Mouse (Mus musculus): ENCODE results near the gene Kif6.

Kif6 gene

GRCm38 (mm10) chr17:49614577-49615235 is at the start of gene Kif6:
TSS of gene Kif6 (plus strand) at chr17:49615136.
- DNase-seq (ENCODE audit: extremely low spot score, low read depth, low spot score), result peak; percentile 39

GRCm38 (mm10) chr17:49568717-49569116 is 46.2 kb upstream of the Kif6 start:
- no peak for DNase-seq (ENCODE audit: extremely low spot score, low read depth, low spot score)

- DNase-seq (ENCODE audit: extremely low spot score, low read depth, low spot score), result no peak
These were observed 37.6 kb upstream of the Kif6 start for GRCm38 (mm10) chr17:49577321-49577720.

GRCm38 (mm10) chr17:49582471-49582870 is 32.5 kb upstream of the Kif6 start:
- peak; percentile 37 for DNase-seq (ENCODE audit: extremely low spot score, low read depth, low spot score)

GRCm38 (mm10) chr17:49590051-49590450 is 24.9 kb upstream of the Kif6 start:
- DNase-seq (ENCODE audit: extremely low spot score, low read depth, low spot score), result no peak

- DNase-seq (ENCODE audit: extremely low spot score, low read depth, low spot score), result no peak
These were observed 9.5 kb upstream of the Kif6 start for GRCm38 (mm10) chr17:49605397-49605796.

GRCm38 (mm10) chr17:49607351-49608027 is 7.4 kb upstream of the Kif6 start:
- no peak for DNase-seq (ENCODE audit: extremely low spot score, low read depth, low spot score)

GRCm38 (mm10) chr17:49610296-49610695 is 4.6 kb upstream of the Kif6 start:
- no peak for DNase-seq (ENCODE audit: extremely low spot score, low read depth, low spot score)

- no peak for DNase-seq (ENCODE audit: extremely low spot score, low read depth, low spot score)
These were observed 310 bp downstream of the Kif6 start for GRCm38 (mm10) chr17:49615241-49615651.

GRCm38 (mm10) chr17:49624572-49624971 is 9.6 kb downstream of the Kif6 start:
- DNase-seq (ENCODE audit: extremely low spot score, low read depth, low spot score), result no peak

GRCm38 (mm10) chr17:49627011-49627794 is 12.3 kb downstream of the Kif6 start:
- DNase-seq (ENCODE audit: extremely low spot score, low read depth, low spot score), result no peak

GRCm38 (mm10) chr17:49628875-49629274 is 13.9 kb downstream of the Kif6 start:
- DNase-seq (ENCODE audit: extremely low spot score, low read depth, low spot score), result no peak

- DNase-seq (ENCODE audit: extremely low spot score, low read depth, low spot score), result no peak
These were observed 18.1 kb downstream of the Kif6 start for GRCm38 (mm10) chr17:49633041-49633440.

- DNase-seq (ENCODE audit: extremely low spot score, low read depth, low spot score), result no peak
These were observed 27.0 kb downstream of the Kif6 start for GRCm38 (mm10) chr17:49641903-49642302.

- no peak for DNase-seq (ENCODE audit: extremely low spot score, low read depth, low spot score)
These were observed 27.4 kb downstream of the Kif6 start for GRCm38 (mm10) chr17:49642336-49642735.

GRCm38 (mm10) chr17:49642889-49643490 is 28.1 kb downstream of the Kif6 start:
- DNase-seq (ENCODE audit: extremely low spot score, low read depth, low spot score), result no peak

GRCm38 (mm10) chr17:49646267-49646666 is 31.3 kb downstream of the Kif6 start:
- no peak for DNase-seq (ENCODE audit: extremely low spot score, low read depth, low spot score)

GRCm38 (mm10) chr17:49648970-49649369 is 34.0 kb downstream of the Kif6 start:
- no peak for DNase-seq (ENCODE audit: extremely low spot score, low read depth, low spot score)

- DNase-seq (ENCODE audit: extremely low spot score, low read depth, low spot score), result no peak
These were observed 34.5 kb downstream of the Kif6 start for GRCm38 (mm10) chr17:49649394-49649793.

GRCm38 (mm10) chr17:49650366-49650765 is 35.4 kb downstream of the Kif6 start:
- DNase-seq (ENCODE audit: extremely low spot score, low read depth, low spot score), result no peak

GRCm38 (mm10) chr17:49652357-49652756 is 37.4 kb downstream of the Kif6 start:
- no peak for DNase-seq (ENCODE audit: extremely low spot score, low read depth, low spot score)

Measured in hindlimb bud, embryonic 11.5 days (tissue).